Mouse (Mus musculus) lung, adult 2 months (tissue): ENCODE measurements around the gene Phf12.

ENCODE experiments used
- CTCF ChIP-seq: fragments of 200-500 bp; IDR thresholded peaks from 2 replicates; pipeline ENCODE4 v1.5.1; 2011; ENCODE audit warnings: mild to moderate bottlenecking, low read length, control low read depth; ENCODE audit not compliant: insufficient read depth
- POLR2A ChIP-seq: fragments of 200-500 bp; IDR thresholded peaks from 2 replicates; pipeline ENCODE4 v1.6.1; 2011; ENCODE audit warnings: low read depth, mild to moderate bottlenecking, control low read depth, low read length, borderline replicate concordance; ENCODE audit errors: extremely low read depth

GRCm38 (mm10) chr11:77960898-77961297 lies 21.7 kb upstream of the Phf12 start:
- TF ChIP-seq CTCF (no peak), POLR2A (no peak)
